Mouse (Mus musculus): ENCODE measurements around the gene Plxnc1.
A peak's percentile ranks its signal among the peaks of the same experiment; 100 is the strongest.

DNA sequence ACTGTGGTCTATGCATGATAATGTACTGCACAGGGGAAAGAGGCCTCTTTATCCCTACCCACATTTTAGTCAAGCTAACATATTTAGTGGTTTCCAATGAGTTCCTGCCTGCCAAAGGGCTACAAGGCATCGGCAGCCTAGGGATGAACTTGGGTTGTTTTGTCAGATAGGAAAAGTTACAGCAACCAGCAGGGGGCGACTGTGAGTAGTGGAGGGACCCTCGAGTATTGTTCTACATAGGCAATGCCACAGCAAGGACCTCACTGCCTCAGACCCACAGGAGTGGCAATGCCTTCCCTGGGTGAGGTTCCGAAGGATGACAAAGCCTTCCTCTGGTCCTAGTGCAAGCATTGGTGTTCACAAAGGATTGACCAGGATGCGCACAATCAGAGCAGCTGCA, 31.7 kb upstream of the Plxnc1 start:
- no peak for TF ChIP-seq CHD2 (IDR thresholded peaks at IDR 0.05; ENCODE audit: low read length)
- TF ChIP-seq MXI1 (IDR thresholded peaks at IDR 0.05; ENCODE audit: low read depth, low read length): no peak
- TF ChIP-seq MYC (IDR thresholded peaks at IDR 0.05; ENCODE audit: low read depth, low read length): no peak
- TF ChIP-seq POLR2A (IDR thresholded peaks at IDR 0.05; ENCODE audit: low read depth, low read length): no peak
- TF ChIP-seq HCFC1 (IDR thresholded peaks at IDR 0.05; ENCODE audit: low read depth, low read length): no peak
- no peak for TF ChIP-seq MAZ (IDR thresholded peaks at IDR 0.05; ENCODE audit: low read depth, low read length)
- TF ChIP-seq CTCF (conservative IDR thresholded peaks at IDR 0.05 in 1 of 2, IDR thresholded peaks at IDR 0.05 in 1 of 2; ENCODE audit: low read depth in 2 of 2, low read length in 2 of 2): peak; percentile 59 to 78
- no peak for TF ChIP-seq SIN3A (IDR thresholded peaks at IDR 0.05; ENCODE audit: low read length)
- TF ChIP-seq ZNF384 (IDR thresholded peaks at IDR 0.05; ENCODE audit: low read depth, low read length): no peak
- TF ChIP-seq E2F4 (IDR thresholded peaks at IDR 0.05; ENCODE audit: insufficient replicate concordance, low read depth, low read length): no peak
- TF ChIP-seq TBP (conservative IDR thresholded peaks at IDR 0.05; ENCODE audit: low read depth, low read length): no peak
- no peak for TF ChIP-seq ZMIZ1 (IDR thresholded peaks at IDR 0.05; ENCODE audit: low read depth, low read length)

Measured in CH12.LX (cell line).